Mouse (Mus musculus) cerebellum, adult 9-11 months (tissue): ENCODE results near the gene Cobll1.

Source experiments
- DNase-seq: peaks from one replicate; pipeline ENCODE4 v3.0.0; 2022

Cobll1 gene

DNA sequence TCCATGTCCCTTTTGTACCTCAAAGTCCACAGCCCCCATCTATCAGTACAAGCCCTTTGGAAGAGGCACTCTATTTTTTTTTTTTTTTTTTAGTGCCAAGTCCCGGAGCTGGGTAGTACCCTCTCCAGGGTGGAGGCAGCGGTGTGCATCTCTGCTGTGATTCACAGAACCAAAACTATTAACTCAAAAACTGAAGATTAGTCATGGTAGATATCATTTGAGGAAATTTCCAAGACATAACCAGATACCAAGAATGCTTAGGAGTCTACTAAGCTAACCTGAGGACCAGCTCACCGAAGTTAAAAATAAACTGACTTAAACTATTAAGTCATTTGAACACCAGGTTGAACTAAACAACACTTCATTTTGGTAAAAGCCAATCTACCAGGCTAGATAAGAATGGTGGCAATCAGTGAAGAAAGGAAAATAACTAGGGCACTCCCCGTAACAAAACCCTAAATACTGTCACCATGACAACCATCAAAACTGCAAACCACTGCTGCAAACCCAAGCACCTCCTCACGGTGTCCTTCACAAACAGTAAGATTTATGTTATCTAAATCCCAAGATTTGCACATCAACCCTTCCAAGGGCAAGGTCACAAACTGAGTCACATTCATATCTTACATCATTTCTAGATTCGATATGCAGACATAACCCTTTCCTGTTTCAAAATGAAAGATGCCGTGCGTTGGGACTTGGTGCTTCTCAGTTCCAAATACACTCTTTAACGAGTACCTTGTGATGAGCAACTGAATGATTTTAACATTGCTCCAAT, 43.8 kb downstream of the Cobll1 start:
- DNase-seq: no peak

DNA sequence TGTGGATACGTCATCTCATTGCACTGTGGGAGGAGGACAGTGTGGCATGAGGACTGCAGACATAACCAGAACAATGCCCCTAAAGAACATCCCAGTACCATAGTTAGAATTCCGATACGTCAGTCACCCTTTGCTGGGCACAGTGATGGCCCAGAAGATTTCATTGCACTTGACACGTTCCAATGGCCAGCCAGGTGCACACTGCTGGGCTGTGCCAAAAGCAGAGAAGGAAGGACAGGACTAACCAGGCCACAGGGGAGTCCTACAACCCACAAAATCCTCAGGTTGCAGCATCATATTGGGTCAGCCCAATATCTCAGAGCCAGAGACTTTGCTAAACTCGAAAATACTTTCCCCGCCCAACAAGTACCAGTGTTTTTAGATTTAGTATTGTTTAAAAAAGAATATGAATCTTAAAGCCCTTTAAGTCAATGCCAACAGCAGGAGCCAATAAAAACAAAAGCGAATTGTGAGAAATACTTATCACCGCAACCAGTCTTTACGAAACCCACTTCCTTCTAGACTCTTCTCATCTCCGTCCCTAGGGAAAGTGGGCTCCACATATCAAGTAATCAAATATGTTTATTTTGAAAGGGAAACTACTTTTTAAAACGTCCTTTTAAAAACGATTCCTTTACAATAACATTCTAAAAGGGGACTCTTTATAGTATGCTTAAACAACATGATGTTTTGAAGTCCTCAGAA, 46.0 kb downstream of the Cobll1 start:
- DNase-seq: no peak

DNA sequence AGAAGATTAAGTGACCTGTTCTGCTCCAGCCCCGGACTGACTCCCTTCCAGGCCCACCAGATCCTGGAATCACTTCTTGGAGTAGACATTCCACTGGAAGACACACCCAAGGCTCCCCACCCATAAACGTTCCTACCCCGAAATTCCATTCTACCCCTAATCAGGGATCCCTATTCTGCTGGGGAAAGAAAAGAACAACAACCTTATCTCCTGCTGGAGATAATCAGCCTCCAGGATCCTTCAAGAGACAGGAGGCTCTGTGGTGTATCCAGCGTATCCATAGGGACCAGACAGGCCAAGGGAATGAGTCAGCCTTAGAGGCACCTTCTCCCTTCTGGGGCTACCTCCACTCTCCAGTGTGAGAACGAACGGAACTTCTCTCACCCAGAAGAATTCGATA, 47.8 kb downstream of the Cobll1 start:
- DNase-seq: no peak

DNA sequence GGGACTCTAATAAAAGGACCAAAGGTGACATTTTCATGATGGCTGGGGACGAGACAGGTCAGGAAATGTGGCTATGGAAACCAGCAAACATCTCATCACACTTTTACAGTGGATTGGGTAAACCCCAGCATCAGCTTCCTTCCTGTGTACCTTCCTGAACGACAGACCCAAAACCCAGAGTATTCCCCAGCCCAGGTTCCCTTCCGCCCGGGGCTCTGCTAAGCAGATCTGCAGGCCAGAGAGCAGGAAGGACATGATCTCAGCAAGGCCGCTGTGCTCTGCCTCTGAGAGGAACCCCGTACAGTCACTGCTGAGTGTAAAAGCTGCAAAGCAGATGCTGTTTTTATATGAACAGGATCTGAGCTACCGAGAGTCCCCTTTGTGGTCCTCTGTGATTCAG, 49.9 kb downstream of the Cobll1 start:
- DNase-seq: no peak

DNA sequence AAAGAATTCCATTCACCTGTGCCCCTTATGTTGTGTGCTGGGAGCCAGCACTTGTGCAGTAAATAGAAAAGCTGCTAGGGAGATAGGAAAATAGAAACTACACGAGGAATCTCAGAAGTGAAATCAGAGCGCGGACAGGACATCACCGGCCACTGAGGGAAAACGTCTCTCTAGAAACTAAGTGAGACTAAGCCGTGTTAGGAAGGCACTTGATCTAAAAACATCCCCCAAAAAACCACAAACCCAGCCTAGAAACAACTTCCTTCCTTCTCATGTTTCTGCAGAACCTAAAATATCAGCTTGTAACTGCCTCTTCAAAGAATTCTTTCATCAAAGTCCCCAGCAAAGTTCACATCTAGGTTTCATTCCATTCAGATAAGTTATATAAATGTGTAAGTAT, 50.6 kb downstream of the Cobll1 start:
- DNase-seq: no peak

DNA sequence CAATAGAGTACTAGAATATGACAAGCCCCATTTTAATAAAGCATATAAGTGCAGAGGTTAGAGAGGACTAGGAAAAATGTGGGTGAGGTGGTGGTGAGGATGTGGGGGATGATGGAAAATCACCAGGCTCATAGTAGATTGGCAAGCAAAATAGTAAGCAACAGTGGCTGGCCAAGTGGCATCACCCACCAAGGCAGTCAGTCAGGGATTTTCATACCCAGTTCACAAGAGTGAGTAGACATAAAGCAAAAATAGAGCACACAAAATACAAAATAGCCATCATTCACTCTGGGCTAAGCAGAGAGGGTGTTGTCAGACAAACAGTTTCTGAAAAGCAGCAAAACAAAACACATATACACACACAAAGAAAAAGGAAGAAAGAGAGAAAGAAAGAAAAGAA, 51.6 kb downstream of the Cobll1 start:
- DNase-seq: no peak

DNA sequence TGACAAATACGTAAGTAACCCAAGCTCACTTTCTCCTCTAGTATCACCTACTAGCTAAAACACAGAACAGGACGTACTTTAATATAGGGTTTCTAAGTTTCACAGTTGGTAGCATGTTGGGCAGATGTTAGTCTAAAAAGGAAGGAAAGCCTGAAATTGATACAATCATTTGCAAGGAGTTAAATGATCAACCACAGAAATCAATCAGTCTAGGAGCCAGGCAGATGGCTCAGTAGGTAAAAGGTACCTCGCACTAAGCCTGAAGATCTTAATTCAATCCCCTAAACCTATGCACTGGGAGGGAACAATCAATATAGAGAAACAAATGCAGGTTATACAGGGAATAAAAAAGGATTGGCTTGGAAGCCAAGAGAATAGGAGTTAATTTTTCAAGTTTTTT, 52.0 kb downstream of the Cobll1 start:
- no peak for DNase-seq

DNA sequence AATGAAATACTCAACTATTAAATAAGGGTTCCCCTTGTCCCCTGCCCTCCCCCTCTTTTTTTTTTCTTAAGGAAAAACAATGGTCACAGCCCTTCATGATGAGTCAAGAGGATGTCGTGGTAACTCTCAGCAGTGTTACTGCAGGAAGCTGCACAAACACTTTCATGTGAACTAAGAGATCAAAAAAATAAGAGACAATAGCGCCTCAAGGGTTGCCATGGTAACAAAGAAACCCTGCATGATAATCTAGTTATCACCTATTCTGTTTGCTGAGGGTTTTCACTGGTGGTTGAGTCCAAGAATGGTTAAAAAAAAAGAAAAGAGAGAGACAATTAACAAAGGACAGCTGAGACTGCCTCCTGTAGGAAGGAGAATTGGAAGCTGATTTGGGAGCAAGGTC, 56.5 kb downstream of the Cobll1 start:
- DNase-seq: no peak

DNA sequence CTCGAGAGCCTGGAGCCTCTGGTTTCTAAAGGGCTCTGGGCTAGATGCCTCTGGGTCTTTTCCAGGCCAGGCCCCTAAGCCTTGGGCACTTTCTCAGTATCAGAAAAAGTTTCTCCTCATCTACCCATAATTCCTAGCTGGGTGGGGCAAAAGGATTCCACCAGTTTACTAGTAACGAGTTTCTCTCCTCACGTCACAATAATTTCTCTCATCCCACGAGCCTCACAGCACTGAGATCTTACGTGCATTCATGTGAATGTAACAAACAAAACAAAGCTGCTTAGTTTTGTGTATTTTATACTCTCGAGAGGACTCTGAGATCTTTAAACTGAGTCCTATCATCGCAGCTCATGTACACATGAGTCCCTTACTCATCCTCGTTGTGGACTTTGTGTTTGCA, 57.5 kb downstream of the Cobll1 start:
- no peak for DNase-seq

DNA sequence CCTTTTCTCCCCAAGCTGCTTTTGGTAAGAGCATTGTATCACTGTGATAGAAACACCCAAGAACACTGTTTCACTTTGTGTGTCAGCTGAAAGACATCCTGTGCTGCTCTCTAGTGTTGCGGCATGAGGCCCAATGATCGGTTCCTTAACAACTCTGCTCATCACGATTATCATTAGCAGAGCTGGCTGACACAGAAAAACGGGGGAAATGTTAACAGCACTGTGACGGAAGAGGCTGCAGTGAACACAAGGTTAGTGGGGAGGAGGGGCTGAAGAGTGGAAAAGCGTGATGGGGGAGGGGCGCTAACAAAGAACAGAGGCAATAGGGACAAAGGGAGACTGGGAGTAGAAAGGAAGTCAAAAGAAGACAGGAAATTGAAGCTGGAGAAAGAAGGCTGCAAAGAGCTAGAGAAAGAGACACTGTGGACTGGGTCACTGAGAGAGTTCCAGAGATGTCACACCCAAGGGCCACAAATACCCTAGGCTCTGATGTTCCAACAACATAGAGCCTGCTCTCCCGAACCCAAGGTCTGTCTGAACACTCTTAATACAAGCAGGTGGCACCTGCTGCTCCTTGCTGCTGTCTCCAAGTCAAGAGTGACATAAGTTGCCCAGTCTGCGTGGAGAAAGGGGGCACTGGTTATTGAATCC, 58.0 kb downstream of the Cobll1 start:
- DNase-seq: no peak

DNA sequence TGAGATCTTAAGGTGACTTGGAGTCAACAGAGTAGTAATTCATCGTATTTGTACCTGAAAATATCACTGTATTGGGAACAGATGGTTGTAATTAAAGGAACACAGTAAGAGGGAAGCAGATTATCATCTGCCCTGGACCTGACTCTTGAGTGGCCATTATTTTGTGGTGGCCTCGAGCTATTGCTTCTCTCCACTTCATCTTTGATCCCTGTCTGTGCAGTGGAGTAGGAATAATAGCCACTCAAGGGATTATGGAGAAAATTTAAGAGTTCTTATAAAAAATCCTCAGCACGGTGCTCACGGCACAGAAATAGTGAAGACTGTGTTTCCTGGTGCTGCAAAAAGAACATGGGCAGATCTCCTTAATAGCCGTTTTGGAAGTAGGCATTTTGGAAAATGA, 63.6 kb downstream of the Cobll1 start:
- no peak for DNase-seq

DNA sequence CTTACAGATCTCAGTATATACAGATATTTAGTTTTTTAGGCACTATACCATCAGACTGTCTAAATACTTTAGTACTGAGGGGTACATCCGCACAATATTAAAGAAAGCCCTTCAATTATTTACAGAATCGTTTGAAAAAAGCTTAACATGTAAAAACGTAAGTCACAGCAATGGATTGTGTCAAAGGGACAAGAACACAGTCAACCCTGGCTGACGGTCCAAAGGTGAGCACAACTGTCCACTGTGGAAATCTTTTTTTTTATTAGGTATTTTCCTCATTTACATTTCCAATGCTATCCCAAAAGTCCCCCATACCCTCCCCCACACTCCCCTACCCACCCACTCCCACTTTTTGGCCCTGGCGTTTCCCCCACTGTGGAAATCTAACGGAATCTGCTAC, 67.1 kb downstream of the Cobll1 start:
- DNase-seq: no peak

DNA sequence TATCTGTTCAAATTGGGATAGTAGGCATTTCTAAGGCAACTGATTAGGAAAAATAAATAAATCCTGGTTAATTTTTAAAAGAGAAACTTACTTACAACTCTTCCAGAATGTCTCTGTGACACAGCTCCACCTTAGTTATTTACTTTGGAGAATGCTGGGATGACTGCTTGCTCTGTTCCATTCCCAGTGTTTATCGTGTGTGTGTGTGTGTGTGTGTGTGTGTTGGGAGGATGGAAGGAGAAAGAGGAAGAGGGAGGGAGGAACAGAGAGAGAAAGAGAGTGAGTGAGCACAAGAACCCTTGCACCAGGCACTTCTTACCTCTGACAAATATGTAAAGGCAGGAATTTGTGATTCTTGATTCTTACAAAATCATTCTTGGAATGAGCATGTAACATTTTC, 67.7 kb downstream of the Cobll1 start:
- DNase-seq: no peak

DNA sequence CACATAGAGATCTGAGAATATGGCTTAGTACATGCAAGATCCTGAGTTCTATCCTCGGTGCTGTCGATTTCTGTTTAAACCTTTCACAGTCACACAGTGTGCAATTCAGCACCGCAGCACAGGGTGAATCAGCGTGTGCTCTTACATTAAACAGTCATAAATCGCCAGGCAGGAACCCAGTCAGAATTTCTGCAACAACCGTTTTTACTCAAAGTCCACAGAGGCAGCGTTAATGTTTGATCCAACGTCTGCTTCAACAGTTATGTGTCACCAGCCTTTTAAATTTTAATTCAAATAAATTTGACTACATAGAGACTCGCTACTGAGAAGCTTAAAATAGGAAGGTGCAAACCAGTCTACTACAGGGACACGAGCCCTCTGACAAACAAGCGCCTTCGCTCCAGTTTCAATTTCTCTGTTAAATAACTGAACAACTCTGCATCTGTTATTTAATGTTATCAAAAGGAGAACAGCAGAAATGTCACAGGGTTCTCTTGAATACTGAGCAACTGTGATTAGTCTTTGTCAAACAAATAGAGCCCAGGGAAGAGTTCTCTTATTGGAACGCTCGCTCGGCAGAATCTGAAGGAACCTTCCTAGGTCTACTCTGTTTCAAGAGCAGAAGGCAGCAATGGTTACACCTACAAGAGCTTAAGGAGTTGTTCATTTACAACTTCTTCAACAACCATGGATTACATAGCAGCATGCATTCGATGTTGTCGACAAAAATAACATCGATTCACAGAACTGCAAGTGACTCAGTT, 68.3 kb downstream of the Cobll1 start:
- no peak for DNase-seq

DNA sequence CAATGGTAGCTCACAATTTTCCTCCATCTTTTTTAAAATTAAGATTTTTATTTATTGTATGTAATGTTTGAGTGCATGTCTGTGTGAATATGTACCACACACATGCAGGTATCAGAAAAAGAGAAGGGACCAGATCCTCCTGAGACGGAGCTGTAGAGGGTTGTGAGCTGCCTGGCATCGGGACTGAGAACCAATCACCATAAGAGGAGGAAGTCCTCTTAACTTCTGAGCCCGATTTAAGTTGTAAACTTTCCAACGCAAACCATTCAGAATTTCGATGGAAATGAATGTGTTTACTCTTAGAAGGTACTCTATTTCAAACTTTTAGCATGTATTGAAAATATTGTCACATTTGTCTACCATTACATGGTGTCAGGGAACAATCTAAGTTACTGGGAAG, 68.9 kb downstream of the Cobll1 start:
- DNase-seq: no peak

DNA sequence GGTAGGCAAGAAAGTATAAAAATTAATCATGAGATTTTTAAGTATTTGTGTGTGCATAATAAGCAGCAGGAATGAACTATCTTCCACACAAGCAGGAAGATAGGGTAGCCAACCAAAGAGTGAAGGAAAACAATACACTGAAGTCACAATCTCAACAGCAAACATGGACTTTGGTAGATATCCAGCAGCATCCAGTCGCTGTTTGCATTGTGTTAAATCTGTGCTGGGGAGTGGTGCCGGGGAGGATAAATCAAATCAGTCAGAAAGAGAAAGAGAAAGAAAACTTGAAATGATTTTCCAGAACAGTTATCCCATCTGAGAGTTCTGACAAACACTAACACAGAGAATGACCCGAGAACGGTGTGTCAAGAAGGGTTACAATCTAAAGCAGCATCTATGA, 75.2 kb downstream of the Cobll1 start:
- DNase-seq: no peak

DNA sequence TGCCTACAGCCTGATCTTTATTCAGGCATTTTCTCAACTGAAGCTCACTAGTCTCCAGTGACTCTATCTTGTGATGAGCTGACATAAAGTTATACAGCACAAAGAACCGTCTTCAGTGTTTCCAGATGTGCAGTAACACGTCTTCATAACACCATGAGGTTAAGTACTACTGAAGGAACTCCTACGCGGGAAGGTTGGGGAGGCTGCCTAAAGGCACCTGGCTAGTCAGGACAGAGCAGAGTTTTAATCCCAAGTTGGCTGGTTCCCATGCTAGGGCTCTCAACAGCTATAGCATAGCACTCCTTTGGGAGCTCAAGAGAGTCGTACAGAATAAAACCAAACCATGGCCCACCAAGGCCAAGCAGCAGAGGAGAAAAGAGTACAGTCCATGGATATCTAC, 76.6 kb downstream of the Cobll1 start:
- DNase-seq: no peak

DNA sequence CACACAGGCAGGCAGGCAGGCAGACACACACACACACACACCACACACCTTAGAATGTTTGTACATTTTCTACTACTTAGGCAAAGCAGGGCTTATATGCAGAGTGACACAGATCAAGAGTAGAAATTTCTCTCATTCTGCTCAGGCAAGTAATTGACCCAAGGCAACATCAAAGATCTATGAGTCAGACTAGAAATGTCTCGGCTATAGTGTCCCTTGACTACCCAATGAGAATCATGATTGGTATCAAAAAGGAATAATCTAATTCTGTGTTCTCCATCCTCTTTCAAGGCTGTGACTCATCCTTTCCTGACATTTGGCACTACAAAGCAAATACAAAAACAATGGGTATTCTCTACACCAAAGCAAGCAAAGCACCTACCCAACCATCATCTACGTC, 77.5 kb downstream of the Cobll1 start:
- no peak for DNase-seq

DNA sequence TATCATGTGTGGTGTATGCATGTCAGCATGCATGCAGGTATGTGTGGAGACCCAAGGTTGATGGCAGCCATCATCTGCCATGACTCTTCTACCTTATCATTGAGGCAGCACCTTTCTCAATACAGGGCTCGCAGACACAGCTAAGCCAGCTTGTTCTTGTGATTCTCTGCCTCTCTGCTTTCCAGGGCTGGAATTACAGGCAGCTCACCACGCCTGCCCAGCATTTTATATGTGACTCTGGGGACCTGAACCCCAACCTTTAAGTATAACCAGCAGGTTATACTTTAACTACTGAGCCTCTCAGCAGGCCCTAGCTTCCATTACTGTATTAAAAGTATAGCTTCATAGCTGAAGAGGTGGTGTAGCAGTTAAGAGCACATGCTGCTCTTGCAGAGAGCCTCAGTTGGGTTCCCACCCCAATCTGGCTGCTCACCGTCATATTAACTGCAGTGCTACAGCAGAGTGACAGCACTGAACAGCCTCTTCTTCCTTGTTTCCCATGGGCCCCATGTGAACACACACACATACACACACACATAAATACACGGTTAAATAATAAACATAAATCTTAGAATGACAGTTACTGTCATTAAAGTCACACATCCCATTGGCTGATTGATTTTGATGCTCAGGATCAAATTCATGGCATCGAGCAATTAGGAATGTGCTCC, 81.1 kb downstream of the Cobll1 start:
- DNase-seq: no peak

DNA sequence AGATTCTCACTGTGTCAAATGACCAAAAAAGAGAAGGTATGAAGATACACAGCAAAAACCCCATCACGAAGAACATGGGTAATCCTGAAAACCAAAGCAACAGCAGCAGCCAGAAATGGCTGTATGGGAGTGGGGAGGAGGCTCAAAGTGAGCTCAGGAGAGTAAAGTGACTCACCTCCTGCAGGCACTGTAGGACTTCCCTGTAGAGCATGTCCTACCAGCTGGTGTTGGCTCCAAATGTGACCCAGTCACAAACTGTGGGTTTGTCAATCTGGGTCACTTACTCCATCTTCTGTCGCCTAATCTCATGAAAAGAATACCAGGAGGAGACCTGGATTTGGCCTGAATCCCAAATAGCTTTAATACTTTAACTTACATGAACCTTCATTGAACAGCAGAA, 81.9 kb downstream of the Cobll1 start:
- DNase-seq: no peak

DNA sequence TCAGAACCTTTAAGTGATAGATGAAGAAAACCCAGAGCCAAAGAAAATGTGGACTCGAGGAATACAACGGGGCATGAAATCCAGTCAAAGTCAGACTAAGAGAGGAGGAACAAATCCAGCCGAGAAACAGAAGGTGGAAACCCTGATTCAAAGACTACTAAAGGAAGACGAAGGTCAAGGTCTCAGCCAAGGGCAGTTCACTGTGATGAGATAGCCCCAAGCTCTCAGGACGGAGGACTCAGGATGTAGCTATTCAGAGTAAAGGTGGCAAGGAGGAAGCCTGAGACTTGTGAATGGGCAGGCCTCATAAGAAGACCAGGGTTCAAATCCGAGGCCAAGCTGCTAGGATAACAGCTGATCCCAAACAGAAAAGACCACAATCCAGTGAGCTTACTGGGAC, 90.3 kb downstream of the Cobll1 start:
- DNase-seq: no peak

DNA sequence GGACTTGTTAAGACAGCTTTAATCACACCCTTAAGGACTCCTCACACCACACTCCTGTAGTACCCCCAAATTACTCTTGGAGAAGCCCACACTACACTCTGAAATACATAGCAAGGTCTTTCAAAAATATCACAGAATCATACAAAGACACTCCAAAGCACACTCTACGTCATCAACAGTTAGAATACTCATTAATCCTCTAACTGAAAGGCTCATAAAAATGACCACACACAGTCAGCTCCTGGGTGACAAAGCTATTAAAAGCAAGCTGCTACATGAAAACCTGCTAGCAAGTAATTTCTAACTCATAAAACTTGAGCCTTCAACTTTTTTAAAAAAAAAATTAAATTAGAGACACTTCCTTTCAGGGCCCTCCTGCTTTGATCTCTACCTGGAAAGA, 91.8 kb downstream of the Cobll1 start:
- no peak for DNase-seq
